Mouse (Mus musculus): ENCODE measurements around the gene Olfr1094.

The Olfr1094 gene

DNA sequence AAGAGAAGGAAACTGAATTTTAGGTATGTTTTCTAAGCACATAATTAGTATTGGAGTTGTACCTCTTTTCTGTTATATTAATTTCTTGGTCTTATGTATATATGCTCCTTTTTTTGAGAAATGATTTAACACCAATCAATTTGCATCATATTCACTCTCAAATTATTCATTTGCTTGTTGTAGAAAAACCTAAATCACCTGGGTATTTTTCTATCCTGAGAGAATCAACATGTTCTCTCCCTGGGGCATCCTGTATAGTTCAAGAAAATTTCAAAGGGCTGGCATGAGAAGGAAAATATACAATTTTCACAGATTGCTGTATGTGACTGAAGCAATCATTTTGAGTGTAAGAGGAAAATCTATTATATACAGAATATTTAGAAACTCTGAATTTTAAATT lies at the start of gene Olfr1094:
Gene Olfr1094 (plus strand): TSS at position 301 of the 400 bp plus-strand sequence.
- no peak for DNase-seq (ENCODE audit: low spot score)

DNA sequence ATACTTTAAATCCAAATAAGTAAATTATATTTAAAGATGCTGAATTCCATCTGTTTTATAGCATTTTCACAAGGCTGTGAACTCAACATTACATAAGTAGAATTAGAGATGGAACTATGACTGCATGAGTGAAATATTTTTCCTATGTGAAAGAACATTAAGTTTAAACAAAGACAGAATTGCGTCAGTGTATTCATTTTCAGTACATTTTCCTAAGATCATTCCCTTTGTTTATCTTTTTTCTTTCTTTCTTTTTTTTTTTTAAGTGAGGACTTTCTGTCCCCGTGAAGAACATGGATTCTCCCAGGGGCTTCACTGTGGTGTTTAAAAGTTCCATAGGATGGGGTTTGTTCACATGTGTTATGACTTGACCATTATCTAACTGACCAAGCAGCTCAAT lies 42.3 kb upstream of the Olfr1094 start, which contains the start of gene Olfr1093:
Gene Olfr1093 (plus strand): TSS at position 301 of the 400 bp plus-strand sequence.
- DNase-seq (ENCODE audit: low spot score): no peak

DNA sequence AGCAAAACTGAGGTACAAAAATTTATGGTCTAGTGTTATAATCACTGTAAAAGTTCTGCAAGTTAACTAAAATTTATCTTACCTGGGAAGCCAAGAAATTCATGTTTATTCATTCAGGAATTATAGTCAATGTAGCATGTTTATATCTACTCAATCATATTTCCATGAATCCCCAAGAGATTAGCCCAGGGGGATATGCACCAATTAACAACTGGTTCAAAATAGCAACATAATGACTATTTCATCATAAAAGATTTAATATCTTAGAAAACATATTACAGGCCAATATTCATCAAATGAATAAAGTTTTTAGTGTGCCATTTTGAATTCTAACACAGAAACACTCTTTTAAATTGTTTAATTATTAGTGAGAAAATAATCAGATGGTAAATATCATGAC lies 14.5 kb upstream of the Olfr1094 start, which contains the start of gene Olfr141:
Gene Olfr141 (minus strand): TSS at position 101 of the 400 bp plus-strand sequence.
- DNase-seq (ENCODE audit: low spot score): no peak

DNA sequence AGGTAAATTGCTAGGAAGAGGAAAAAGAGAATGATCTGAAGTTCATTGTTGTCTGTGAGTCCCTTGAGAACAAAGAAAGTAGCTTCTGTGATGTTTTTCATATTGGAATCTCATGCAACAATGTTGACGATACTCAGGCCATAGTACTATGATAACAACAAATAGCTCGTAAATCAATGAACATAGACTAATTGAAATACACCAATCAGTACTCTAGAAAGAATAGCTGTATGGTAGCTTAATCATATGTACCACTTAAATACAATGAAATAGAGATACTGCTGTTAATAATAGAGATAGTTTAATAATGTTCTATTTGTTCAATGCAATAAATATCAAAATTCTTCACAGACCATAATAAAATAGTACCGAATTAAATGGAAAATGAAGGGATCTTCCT lies 27.1 kb downstream of the Olfr1094 start, which contains the start of gene Olfr1095:
Gene Olfr1095 (minus strand): TSS at position 101 of the 400 bp plus-strand sequence.
- no peak for DNase-seq (ENCODE audit: low spot score)

DNA sequence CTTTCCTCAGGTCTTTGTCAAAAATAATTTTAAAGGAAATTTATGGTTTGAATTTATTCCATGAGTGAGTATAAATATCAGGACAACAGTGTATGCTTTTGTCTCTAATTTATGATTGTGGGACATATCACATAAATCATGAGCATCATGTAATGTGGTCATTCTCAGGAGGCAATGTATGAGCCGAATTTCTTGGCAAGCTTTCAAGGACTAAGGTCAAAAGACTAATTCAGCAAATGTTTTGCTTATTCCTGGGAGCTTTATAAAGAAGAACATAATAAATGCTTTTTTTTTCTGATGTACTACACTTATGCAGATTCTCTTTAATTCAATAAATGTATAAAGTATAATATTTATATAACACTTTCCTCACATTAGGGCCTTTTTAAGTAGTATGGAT lies 50.2 kb downstream of the Olfr1094 start, which contains the start of gene Gm13723:
Gene Gm13723 (minus strand): TSS at position 101 of the 400 bp plus-strand sequence.
- DNase-seq (ENCODE audit: low spot score): no peak
